Mouse (Mus musculus) limb, embryonic 11.5 days (tissue): ENCODE results near the gene Nwd1. TPM values are rescaled to one million over a fixed set of nuclear protein-coding genes. Genes with fewer than 3 reads are reported as not detected.
"Not testable (repeated sequence)": the region's sequence is repeated elsewhere in the genome, so short reads cannot be mapped to it uniquely, and the experiment has no call there.

ENCODE experiments used
- ATAC-seq: fragments of 200-750 bp; cut with Nextera tagmentation; 2 replicates; pipeline ENCODE4 v1.8.0; 2017; ENCODE audit warnings: low read depth; ENCODE audit not compliant: insufficient number of reproducible peaks, low FRiP score, low TSS enrichment
- DNase-seq: peaks from one replicate; pipeline ENCODE4 v3.0.0-alpha.2; 2015; ENCODE audit warnings: low spot score
- H3K27ac ChIP-seq: fragments of 300-500 bp; sonication (generic); replicated peaks from 2 replicates; pipeline ENCODE4 v1.5.1; 2014; ENCODE audit warnings: low read depth, mild to moderate bottlenecking, low read length
- H3K27me3 ChIP-seq: fragments of 300-500 bp; sonication (generic); 2 replicates; pipeline ENCODE4 v1.6.1; 2014; ENCODE audit warnings: mild to moderate bottlenecking, low read length, mixed read lengths; ENCODE audit not compliant: control insufficient read depth, insufficient read depth
- H3K36me3 ChIP-seq: fragments of 300-500 bp; sonication (generic); 2 replicates; pipeline ENCODE4 v1.6.1; 2014; ENCODE audit warnings: mild to moderate bottlenecking, low read length, moderate library complexity, mixed read lengths; ENCODE audit not compliant: control insufficient read depth, insufficient read depth
- H3K4me1 ChIP-seq: fragments of 300-500 bp; sonication (generic); 2 replicates; pipeline ENCODE4 v1.6.1; 2014; ENCODE audit warnings: low read length, mixed read lengths; ENCODE audit not compliant: control insufficient read depth, insufficient read depth
- H3K4me2 ChIP-seq: fragments of 300-500 bp; sonication (generic); 2 replicates; pipeline ENCODE4 v1.6.1; 2014; ENCODE audit warnings: low read depth, mild to moderate bottlenecking, moderate library complexity; ENCODE audit not compliant: severe bottlenecking
- H3K4me3 ChIP-seq: fragments of 300-500 bp; sonication (generic); 2 replicates; pipeline ENCODE4 v1.5.1; 2014; ENCODE audit warnings: low read depth, low read length
- H3K9ac ChIP-seq: fragments of 300-500 bp; sonication (generic); 2 replicates; pipeline ENCODE4 v1.6.1; 2014; ENCODE audit warnings: mild to moderate bottlenecking, low read length
- H3K9me3 ChIP-seq: fragments of 300-500 bp; sonication (generic); 2 replicates; pipeline ENCODE4 v1.6.1; 2016; ENCODE audit warnings: low read length; ENCODE audit not compliant: control insufficient read depth
- WGBS: fragments of 180-500 bp; shearing (Covaris S2); extraction: QIAGEN DNeasy Blood & Tissue Kit; methylation state at CpG from one replicate; pipeline ENCODE4 v1.1.7; 2014; 5-methylcytosine and 5-hydroxymethylcytosine counted together
- polyA plus RNA-seq: library from polyadenylated mRNA; unstranded; fragments of >200 nt; fragmentation: Nextera tagmentation; extraction: Ambion mirVana; gene quantifications from 2 replicates; pipeline ENCODE4 v1.2.1, GENCODE M21; 2014

Nwd1 gene
- polyA plus RNA-seq, 1 experiment from 2014 or later, result 0.03 TPM

GRCm38 (mm10) chr8:72680133-72680532 lies 33.6 kb downstream of the Nwd1 start:
- 6% methylated on average over 3 of the region's 3 CpGs for WGBS
- Histone ChIP-seq H3K4me1 (no peaks in the 10 kb centered on the region), H3K27ac (no peak overlapping the region), H3K27me3 (no peaks in the 10 kb centered on the region), H3K36me3 (no peaks in the 10 kb centered on the region), H3K9me3 (no peaks in the 10 kb centered on the region), H3K9ac (no peak overlapping the region), H3K4me2 (no peak overlapping the region), H3K4me3 (no peak overlapping the region)
- DNase-seq (peak; percentile 75), ATAC-seq (no peak)

DNA sequence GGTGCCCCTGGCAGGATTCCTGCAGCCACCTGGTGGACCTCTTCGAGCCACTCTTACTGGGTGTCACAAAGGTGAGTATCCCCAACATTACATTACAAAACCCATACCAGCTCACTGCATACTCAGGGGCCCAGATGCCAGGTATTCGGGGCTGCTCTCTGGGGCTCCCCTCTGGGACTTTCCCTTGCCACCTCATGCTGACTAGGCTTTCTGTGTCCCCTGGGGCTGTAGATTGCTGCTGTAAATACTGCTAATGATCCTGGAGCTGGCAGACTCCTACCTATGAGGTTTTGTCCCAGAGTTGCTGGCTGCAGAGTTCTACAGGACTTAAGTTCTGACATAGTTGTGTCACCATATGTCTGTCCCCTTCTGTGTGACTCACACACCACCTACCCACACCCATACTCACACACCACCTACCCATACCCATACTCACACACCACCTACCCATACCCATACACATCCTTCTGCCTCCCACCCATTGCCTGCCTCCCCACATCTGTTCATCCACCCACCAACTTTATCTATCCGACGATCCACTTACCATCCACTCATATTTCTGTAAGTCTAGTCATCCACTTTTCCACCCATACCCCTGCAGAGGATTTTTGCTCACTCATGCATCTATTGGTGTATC lies 35.7 kb downstream of the Nwd1 start:
- H3K27me3 ChIP-seq, result no peaks in the 10 kb centered on the region
- no peak overlapping the region for H3K4me3 ChIP-seq
- H3K36me3 ChIP-seq, result no peaks in the 10 kb centered on the region
- DNase-seq (no peak), ATAC-seq (no peak)
- 87% methylated on average over 4 of the region's 4 CpGs for WGBS
- H3K4me1 ChIP-seq, result no peaks in the 10 kb centered on the region
- H3K9ac ChIP-seq, result no peak overlapping the region
- H3K9me3 ChIP-seq, result no peaks in the 10 kb centered on the region
- no peak overlapping the region for H3K27ac ChIP-seq
- H3K4me2 ChIP-seq, result no peak overlapping the region

GRCm38 (mm10) chr8:72683010-72683521 lies 36.6 kb downstream of the Nwd1 start:
- no peaks in the 10 kb centered on the region for H3K9me3 ChIP-seq
- H3K4me3 ChIP-seq, result no peak overlapping the region
- no peaks in the 10 kb centered on the region for H3K27me3 ChIP-seq
- no peak for ATAC-seq
- no peak overlapping the region for H3K4me2 ChIP-seq
- WGBS, result 43% methylated on average over 2 of the region's 2 CpGs
- no peaks in the 10 kb centered on the region for H3K4me1 ChIP-seq
- H3K27ac ChIP-seq, result no peak overlapping the region
- no peak overlapping the region for H3K9ac ChIP-seq
- no peaks in the 10 kb centered on the region for H3K36me3 ChIP-seq
- no peak for DNase-seq

DNA sequence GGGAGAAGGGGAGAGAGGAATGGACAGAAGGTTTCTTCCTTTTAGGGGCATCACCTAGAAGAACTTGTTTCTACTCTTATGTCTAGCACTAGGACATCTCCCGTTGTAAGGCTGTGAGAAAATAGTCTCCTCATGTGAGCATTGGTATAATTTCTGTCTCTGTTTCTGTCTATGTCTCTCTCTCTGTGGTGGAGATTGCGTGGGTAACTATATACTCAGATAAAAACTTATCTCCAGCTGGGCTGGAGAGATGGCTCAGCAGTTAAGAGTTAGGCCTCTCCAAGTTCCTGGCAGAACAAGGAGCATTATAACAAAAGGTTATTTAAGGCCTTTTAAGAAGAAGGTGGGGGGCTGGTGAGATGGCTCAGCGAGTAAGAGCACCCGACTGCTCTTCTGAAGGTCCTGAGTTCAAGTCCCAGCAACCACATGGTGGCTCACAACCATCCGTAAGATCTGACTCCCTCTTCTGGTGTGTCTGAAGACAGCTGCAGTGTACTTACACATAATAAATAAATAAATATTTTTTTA lies 37.1 kb downstream of the Nwd1 start:
- H3K27me3 ChIP-seq, H3K4me1 ChIP-seq, H3K36me3 ChIP-seq, H3K4me3 ChIP-seq, DNase-seq, ATAC-seq, H3K9me3 ChIP-seq, H3K4me2 ChIP-seq, H3K9ac ChIP-seq, H3K27ac ChIP-seq: not testable (repeated sequence)
- 87% methylated on average over 5 of the region's 5 CpGs for WGBS

- ATAC-seq, result no peak
- H3K4me3 ChIP-seq, result no peak overlapping the region
- H3K27me3 ChIP-seq, result no peaks in the 10 kb centered on the region
- 95% methylated on average over 2 of the region's 2 CpGs for WGBS
- H3K27ac ChIP-seq, result no peak overlapping the region
- H3K4me1 ChIP-seq, result no peaks in the 10 kb centered on the region
- no peaks in the 10 kb centered on the region for H3K36me3 ChIP-seq
- H3K4me2 ChIP-seq, result no peak overlapping the region
- no peak overlapping the region for H3K9ac ChIP-seq
- no peak for DNase-seq
- H3K9me3 ChIP-seq, result no peaks in the 10 kb centered on the region
Observed at GRCm38 (mm10) chr8:72698349-72698926, 51.9 kb downstream of the Nwd1 start.

DNA sequence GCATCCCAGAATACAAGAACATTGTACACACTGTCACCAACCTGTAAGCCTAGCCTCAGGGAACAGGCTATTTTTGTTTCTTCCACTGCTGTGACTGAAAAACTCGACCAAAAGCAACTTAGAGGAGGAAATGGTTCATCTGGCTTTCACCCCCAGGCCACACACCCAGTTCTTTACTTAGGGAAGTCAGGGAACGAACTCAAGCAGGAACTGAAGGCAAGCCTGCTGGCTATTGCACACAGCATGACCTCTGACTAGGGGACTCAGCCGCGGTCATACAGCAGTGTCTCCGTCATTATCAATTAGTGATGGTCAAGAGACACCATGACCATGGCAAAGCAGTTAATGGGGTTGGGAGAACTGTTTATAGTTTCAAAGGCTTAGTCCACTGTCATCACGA lies 66.1 kb downstream of the Nwd1 start:
- no peak overlapping the region for H3K9ac ChIP-seq
- DNase-seq, result no peak
- no peaks in the 10 kb centered on the region for H3K27me3 ChIP-seq
- WGBS, result 57% methylated on average over 6 of the region's 6 CpGs
- no peak overlapping the region for H3K4me2 ChIP-seq
- no peak overlapping the region for H3K4me3 ChIP-seq
- no peaks in the 10 kb centered on the region for H3K36me3 ChIP-seq
- ATAC-seq, result no peak
- no peaks in the 10 kb centered on the region for H3K4me1 ChIP-seq
- no peak overlapping the region for H3K27ac ChIP-seq
- no peaks in the 10 kb centered on the region for H3K9me3 ChIP-seq

- Histone ChIP-seq H3K36me3 (no peaks in the 10 kb centered on the region), H3K9ac (no peak overlapping the region), H3K27me3 (no peaks in the 10 kb centered on the region), H3K27ac (no peak overlapping the region), H3K4me2 (no peak overlapping the region), H3K9me3 (no peaks in the 10 kb centered on the region), H3K4me3 (no peak overlapping the region), H3K4me1 (no peaks in the 10 kb centered on the region)
- ATAC-seq (no peak), DNase-seq (no peak)
- 85% methylated on average over 5 of the region's 5 CpGs for WGBS
Observed at GRCm38 (mm10) chr8:72716594-72716993, 70.1 kb downstream of the Nwd1 start.

GRCm38 (mm10) chr8:72720541-72720940 lies 74.0 kb downstream of the Nwd1 start:
- no peak for ATAC-seq
- Histone ChIP-seq H3K9ac (no peak overlapping the region), H3K4me2 (no peak overlapping the region), H3K9me3 (no peaks in the 10 kb centered on the region), H3K27ac (no peak overlapping the region), H3K4me1 (peaks cover 5% of the 10 kb centered on the region; the same call in 1 of the 2 replicates), H3K4me3 (no peak overlapping the region), H3K36me3 (no peaks in the 10 kb centered on the region), H3K27me3 (no peaks in the 10 kb centered on the region)
- 35% methylated on average over 1 of the region's 1 CpGs for WGBS
- DNase-seq, result no peak
